Mouse (Mus musculus) embryonic fibroblast, embryonic 13.5 days (primary cell): Measurements from ENCODE around the gene Reps1.

Experiments used
- CTCF ChIP-seq: IDR thresholded peaks from 2 replicates; pipeline ENCODE4 v1.5.1; 2011; ENCODE audit warnings: mild to moderate bottlenecking, control low read depth, low read length, moderate library complexity, borderline replicate concordance; ENCODE audit not compliant: insufficient read depth
- POLR2A ChIP-seq: IDR thresholded peaks from 2 replicates; pipeline ENCODE4 v1.6.1; 2011; ENCODE audit warnings: low read depth, mild to moderate bottlenecking, control low read depth, low read length, moderate library complexity

DNA sequence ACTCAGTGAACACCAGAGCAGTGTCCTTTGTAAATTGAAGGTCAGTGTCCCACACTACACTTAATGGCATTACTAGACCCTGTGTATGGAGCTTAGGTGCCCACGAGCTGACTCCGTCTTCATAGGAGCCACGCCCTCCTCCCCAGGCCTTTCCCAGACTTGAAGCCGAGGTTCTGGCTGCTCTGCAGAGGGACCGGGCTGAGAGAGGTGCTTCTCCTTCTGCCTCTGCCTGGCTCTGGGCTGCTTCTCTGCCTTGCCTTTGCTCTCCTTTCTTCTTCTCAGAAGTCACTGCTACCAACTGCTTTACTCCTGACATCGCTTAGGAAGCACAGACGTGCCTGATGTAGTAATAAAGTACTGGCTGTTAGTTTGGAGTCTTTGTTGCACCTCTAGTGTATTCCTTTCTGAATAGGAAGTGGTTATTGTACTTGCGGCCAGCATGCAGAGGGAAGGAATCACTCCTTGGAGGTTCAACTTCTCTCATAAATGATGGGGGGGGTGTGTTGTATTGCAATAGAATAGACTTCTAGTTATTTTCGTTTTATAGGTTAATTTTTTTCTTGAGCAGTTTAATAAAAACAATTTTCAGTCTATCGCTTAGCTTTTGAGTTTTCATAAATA, 57.9 kb downstream of the Reps1 start:
- no peak for TF ChIP-seq CTCF
- no peak for TF ChIP-seq POLR2A
